Mouse (Mus musculus) Muller cell, postnatal 12 days (primary cell): ENCODE results near the gene Fbxl8.

ENCODE experiments used
- DNase-seq: peaks from one replicate; pipeline ENCODE4 v3.0.0-alpha.2; 2015; ENCODE audit errors: inconsistent ontology term

The Fbxl8 gene

DNA sequence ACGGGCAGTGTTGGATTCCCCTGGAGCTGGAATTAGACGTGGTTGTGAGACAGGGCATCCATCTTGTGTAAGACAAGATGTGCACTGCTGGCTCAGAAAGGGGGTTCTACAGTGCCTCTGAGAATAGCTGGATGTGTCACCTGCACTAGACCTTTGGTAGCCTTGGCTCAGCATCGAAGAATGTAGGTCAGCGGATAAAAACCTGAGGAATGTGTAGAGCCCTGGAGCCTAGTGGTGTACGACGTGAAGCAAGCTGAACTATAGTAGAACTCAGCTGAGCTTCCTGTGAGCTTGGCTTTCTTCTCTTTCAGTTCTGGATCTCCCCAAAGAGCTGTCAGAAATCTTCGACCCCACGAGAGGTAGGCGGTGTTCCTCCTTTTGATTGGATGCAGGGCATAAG is 39.4 kb downstream of the Fbxl8 start:
- DNase-seq, result peak; percentile 71

DNA sequence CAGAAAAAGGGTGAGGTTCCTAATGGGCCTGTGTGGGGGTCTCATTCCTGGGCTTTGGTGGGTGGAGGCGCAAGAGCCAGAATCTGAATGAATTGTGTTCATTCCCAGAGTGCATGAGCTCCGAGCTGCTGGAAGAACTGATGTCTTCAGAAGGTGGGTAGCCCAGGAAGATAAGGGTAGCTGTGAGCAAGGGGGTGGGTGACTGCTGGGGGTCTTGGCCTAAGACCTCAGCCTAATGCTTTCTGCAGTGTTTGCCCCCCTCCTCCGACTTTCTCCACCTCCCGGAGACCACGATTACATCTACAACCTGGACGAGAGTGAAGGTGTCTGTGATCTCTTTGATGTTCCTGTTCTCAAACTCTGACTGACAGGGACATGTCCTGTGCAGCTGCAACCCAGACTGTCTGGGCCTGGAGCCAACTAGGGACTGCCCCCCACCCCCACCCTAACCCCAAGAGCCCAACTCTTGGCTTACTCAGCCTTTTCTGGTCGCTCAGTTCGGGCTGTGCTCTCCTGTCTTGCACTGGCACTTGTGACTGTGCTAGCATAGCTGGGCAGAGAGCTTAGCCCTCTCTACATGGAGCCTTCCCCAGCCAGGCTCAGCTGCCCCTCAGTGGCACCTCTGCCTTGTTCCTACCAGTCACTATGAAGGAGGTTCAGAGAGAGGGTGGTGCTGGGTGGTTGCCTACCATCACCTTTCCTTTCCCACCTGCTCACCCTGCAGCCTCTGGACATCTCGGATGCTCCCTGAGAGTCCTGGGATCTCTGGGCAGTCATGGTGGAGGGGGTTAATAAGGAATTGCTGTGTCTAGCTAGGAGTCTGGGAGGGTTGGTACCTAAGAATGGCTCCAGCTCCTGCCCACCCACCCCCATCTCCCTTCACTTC is 40.1 kb downstream of the Fbxl8 start:
- peak; percentile 83 for DNase-seq

DNA sequence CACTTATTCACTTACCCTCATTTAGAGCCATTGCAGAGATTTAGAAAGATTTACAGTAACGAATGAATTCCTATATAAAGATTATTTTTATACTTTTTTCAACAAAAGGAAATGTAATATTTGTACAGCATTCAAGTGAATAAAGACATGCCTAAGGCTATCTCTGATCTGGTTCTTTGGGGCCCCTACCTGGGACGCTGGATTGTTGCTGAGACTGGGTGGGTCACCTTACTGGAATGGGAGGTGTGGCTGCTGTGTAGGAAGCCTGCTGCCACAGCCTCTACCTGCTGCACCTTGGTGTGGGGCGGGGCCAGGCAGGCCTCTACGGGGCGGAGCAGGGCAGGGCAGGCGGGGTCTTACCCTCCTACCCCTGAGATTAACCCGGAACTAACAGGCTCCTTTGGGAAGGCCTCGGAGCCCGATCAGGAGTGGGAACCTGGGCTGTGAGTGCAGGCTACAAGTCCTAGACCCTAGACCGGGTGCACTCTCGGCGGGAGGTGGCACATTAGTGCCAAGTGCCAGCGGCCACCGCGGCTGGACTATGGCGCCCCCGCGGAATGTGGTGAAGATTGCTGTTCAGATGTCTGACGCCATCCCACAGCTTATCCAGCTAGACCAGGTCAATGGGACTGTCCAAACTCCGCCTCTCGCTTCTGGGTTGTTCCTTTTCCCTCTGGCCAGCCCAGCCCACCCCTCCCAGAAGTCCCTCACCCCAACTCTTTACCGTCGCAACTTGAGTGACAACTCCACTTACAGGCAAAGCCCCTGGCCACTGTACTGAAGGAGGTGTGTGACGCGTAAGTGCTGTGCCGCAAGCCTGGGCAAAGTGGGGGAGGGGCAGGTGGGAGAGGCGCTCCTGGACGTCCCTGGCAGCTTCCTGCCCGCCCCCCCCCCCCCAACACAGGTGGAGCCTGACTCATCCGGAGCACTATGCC is 41.0 kb downstream of the Fbxl8 start, which contains the start of gene Elmo3:
TSS of gene Elmo3 (plus strand) at position 391 of the 935 bp plus-strand sequence.
- DNase-seq, result peak; percentile 81

DNA sequence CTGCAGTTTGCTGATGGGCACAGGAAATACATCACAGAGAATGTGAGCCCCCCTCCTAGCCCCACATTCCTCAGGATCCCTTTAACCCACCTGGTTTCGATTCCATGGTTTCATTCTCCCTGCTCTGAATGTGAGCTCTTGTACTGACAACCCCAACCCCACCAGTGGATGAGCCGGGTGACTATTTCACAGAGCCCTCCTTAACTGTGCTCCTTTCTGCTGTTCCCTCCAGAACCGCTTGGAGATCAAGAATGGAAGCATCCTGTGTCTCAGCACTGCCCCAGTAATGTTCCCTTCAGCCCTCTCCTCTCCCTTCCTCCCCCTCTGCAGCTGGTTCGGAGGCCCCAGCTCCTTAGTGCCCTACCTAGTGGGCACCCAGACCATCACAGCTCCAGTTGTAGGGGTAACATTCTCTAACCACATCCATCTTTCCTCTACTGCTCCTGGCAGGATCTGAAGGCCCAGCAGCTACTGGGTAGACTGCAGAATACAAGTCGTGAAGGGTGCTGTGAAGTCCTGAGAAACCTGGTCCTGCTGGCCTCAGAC is 41.8 kb downstream of the Fbxl8 start:
- no peak for DNase-seq

DNA sequence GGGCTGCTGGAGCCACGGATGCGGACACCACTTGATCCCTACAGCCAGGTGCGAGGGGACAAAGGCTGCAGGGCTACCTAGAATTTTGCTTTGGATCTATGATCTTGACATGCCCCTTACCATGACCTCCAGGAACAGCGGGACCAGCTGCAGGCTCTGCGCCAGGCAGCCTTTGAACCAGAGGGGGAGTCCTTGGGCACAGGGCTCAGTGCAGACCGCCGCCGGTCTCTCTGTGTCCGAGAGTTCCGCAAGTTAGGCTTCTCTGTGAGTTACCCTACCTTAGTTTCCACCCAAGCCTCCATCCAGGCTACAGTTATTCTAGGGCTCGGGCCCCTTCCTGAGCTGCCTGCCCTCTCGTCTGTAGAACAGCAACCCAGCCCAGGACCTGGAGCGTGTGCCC is 43.2 kb downstream of the Fbxl8 start:
- DNase-seq, result no peak

DNA sequence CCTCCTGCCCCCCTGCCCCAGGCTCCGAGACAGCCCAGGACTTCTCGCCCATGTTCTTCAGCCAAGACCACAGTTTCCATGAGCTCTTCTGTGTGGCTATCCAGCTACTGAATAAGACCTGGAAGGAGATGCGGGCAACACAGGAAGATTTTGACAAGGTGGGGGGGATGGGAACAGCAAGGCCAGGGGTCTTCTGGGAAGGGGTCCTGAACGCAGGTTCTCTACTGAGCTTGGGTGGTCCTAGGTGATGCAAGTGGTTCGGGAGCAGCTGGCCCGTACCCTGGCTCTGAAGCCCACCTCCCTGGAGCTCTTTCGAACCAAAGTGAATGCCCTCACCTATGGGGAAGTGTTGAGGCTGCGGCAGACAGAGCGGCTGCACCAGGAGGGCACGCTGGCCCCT is 44.0 kb downstream of the Fbxl8 start:
- DNase-seq, result no peak

DNA sequence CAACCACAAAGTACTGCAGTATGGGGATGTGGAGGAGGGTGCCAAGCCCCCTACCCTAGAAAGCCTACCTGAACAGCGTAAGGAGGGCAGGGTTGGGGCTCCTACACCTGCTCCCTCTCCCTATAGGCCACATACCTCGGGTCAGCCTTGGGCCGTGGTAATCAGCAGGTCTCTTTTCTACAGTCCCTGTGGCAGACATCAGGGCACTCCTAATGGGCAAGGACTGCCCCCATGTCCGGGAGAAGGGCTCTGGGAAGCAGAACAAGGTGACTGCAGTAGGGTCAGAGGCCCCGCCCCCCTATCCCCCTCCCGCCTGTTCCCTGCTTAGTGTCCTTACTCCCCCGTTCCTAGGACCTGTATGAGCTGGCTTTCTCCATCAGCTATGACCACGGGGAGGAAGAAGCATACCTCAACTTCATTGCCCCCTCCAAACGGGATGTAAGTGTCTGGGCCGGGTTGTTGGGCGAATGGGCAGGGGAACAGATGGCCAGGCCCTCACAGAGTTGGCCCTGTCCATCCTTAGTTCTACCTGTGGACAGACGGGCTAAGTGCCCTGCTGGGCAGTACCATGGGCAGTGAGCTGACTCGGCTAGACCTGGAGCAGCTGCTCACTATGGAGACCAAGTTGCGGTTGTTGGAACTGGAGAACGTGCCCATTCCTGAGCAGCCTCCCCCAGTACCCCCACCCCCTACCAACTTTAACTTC is 44.8 kb downstream of the Fbxl8 start:
- no peak for DNase-seq

DNA sequence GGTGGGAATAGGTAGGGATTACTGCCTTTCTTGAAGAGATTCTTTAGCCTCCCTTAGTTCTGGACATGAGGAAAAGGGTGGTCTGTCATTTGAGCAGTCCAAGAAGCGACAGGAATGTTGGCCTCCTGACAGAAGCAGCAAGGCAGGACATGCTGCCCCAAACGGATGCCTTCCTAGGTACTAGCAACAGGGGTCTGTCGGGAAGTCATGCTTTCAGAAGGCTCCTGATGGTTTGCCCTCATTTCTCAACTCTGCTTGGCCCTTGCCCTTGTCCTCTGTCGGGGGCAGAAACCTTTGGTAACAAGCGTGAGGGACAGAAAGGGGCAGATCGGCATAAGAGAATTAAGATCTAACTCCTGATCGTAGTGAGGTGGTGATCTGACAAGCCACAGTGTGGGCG is 45.7 kb downstream of the Fbxl8 start:
- DNase-seq, result no peak

DNA sequence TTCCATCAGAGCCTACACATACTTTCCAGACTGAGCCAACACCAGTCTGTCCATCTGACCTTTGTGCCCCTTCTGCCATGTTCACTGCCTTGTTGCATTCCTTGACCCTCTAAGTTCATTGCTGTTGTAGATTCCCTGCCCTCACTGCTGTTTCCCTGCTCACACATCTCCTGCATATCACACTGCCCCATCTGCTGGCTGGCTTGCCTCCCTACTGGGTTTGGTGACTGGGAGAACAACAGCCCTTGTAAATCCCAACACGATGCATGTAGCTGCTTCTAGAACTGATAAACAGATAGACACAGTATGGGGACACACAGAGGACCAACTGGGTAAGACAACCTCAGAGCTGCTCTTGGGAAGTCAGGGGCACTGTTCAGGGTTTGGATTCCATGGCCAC is 47.3 kb downstream of the Fbxl8 start:
- DNase-seq, result no peak

DNA sequence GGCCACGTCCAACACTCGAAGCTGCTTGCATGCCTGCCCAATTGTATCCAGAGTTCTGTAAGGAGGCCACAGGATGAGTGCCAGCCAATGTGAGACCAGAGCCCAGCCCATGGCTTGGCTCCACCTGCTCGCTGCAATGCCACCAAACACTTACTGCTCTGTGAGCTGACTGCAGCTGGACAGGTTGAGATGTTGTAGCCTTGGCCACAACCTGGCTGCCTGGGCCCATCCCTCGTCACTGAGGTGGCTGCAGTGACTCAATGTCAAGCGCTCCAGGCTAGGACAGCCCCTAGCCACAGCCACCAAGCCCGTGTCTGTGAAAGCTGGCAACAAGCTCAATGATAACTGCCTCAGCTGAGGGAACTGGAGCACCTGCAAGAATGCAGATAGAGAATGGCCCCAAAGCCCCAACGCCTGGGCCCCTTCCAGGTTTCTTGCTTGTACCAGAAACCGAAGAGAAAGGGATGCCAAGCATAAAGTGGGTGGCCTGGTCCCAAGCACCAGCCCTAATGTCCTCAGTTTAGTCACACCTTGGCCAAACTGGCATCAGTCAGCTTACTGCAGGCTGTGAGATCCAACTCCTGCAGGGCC is 48.5 kb downstream of the Fbxl8 start:
- no peak for DNase-seq

DNA sequence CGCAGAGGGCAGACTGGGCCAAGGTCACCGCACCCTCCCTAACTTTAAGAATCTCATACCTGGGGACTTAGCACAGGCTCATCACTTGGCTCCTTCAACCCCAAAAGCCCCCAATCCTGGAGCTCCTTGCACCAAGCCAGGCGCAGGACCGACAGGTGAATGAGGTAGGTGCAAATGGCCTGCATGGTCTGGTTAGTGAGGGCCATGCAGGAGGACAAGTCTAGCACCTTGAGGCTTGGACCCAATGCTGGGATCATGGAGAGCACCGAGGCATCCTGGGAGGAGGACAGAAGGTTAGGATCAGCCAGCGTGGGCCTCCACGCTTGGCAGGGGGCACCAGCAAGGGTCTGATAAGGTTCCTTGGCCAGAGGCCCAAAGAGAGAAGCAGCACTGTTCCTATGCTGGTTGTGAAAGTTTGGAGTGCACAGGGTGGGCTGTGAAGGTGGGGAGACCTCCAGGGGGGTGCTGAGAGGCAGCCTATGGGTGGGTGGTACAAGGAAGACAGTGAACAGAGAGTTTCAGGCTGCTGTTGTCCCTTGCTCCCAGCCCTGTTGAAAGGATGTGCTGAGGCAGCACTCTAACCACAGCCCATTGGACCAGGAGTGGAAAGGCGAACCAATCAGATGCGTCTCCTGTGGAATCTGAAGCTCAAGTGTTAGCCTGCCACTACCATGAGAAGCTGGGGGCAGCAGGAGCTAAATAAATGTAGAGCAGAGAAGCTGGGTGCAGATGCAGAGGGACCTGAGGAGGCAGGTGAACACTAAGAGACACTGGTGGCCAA is 49.4 kb downstream of the Fbxl8 start:
- no peak for DNase-seq

DNA sequence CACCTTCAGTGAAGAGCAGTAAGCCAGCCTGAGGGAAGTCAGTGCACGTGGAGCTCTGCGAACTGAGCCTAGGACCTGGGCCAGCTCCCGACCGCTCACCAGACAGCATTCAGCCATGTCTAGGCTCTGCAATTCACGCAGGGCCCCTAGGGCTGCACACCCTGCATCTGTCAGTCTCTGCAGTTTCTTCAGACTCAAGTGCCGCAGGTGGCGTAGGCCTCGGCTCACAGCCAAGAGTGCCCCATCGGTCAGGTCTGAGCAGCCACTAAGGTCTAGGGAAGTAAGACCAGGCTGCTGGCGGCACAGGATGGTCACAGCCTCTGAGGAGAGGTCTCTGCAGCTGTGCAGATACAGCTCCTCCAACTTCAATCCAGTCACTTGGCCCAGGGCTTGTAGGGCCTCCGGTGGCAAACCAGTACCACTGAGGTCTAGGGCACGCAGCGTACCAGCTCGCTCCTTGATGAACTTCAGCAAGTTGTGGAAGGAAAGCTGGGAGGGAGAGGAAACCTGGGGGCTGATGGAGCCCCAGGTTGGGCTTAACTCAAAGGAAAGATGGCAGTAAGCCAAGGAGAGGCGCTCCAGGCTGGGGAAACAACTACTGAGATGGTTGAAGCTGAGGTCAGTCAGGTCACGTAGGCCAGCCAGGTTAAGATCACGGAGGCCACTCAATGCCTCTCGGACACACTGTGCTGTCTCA is 50.8 kb downstream of the Fbxl8 start:
- no peak for DNase-seq

DNA sequence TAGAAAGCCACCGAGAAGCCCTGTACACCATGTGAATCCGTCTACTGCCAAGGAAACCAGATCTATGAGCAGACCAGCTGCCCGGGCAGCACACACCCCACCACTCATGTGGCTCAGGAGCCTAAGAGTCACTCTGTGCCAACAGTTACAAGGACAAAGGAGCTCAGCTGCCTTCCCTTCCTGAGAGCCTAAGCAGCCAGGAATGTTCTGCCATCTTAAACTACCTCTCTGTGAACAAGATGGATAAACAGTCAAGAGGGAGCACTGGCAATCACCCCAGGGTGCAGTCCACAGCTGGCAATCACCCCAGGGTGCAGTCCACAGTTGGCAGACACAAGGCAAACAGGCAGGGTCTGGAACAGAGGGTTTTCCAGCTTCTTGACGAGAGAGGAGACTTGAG is 53.5 kb downstream of the Fbxl8 start:
- DNase-seq, result no peak

DNA sequence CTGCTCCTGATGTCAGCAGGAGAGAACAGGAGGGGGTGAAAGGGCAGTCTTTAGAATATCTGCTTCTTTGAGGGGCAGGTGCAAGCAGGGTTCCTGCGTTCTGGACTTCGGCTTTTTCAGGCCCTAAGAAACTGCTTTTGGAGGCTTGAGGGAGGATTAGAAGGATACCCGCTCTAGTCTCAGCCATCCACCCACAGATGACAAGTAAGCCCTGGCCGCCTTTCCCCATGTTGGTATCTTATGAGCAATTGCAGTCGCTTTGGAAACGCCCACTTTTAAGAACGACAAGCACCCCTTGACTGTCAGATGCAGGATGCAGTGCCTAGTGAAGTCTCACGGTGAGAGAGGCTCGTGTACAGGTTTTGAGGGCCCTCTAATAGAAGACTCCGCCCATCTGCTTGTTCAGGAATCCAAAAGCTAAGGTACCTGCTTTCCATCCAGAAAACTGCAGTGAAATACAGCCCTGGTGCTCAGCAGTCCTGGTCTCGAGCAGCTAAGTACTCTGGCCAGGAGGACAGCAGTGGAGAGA is 54.3 kb downstream of the Fbxl8 start:
- no peak for DNase-seq
